Mouse (Mus musculus): Measurements from ENCODE around the gene Obp1a.

Obp1a gene

DNA sequence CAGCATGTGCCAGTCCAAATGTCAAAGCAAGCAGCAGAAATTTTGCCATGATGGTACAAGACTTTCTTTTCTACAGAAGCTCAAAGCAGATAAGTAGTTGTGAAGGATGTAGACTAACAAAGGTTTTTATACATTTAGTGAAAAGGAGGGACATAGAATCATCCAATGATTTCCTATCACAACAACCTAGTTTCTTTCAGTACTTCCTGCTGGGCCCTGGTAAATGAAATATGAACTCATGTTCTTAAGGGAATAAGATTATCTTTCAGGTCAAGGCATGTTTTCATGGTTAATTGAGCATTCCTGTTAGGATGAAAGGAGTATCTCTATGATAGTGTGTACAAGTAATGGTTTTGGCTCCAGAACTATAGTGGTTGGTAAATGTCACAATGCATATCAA is at the start of gene Obp1a:
Gene Obp1a (minus strand): TSS at position 101 of the 400 bp plus-strand sequence.
- DNase-seq (ENCODE audit: low read depth): no peak

GRCm38 (mm10) chrX:78125167-78125566 is 34.0 kb upstream of the Obp1a start, which contains the start of gene Gm5938:
Gm5938 (plus strand) TSS chrX:78125467.
- no peak for DNase-seq (ENCODE audit: low read depth)

Measured in c-Kit-positive CD71-negative TER-119-negative erythroid progenitor cells, embryonic 14.5 days (primary cell).